Mouse (Mus musculus) CH12.LX (cell line): ENCODE results near the gene Zbtb44. TPM values are rescaled to one million over a fixed set of nuclear protein-coding genes. Genes with fewer than 3 reads are reported as not detected.

Source experiments
- DNase-seq: peaks from one replicate; pipeline ENCODE4 v3.0.0-alpha.2; 2013; ENCODE audit errors: extremely low read depth
- H3K27ac ChIP-seq: 2 replicates; pipeline ENCODE4 v1.5.1; 2012; ENCODE audit warnings: low read depth, mild to moderate bottlenecking, control low read depth, moderate library complexity; ENCODE audit not compliant: insufficient read depth
- H3K27me3 ChIP-seq: replicated peaks from 2 replicates; pipeline ENCODE3; 2012; ENCODE audit warnings: inconsistent platforms
- H3K36me3 ChIP-seq, 2 experiments: replicated peaks in 1 of 2; 2 replicates each; pipeline versions ENCODE3 to v1.6.1; 2012; ENCODE audit warnings: inconsistent platforms in 1 of 2, low read length in 1 of 2, mild to moderate bottlenecking in 1 of 2, mixed read lengths in 1 of 2, moderate library complexity in 1 of 2; ENCODE audit not compliant: control insufficient read depth in 1 of 2, insufficient read depth in 1 of 2
- H3K4me1 ChIP-seq, 2 experiments: 2 replicates each; pipeline ENCODE4 v1.6.1; 2012; ENCODE audit warnings: inconsistent platforms in 1 of 2, moderate library complexity in 1 of 2; ENCODE audit not compliant: insufficient read depth in 2 of 2, control insufficient read depth in 1 of 2
- H3K4me2 ChIP-seq: 2 replicates; pipeline ENCODE4 v1.6.1; 2012; ENCODE audit warnings: low read depth, mild to moderate bottlenecking, control low read depth; ENCODE audit not compliant: poor library complexity, insufficient read depth, severe bottlenecking
- H3K4me3 ChIP-seq, 3 experiments: fragments of 150-350 bp in 1 of 3; sonication (generic) in 1 of 3; replicated peaks in 1 of 3; 2 replicates each; pipeline versions ENCODE3 to v1.5.1; 2011 to 2012; ENCODE audit warnings: low read depth in 2 of 3, low read length in 2 of 3, mild to moderate bottlenecking in 2 of 3, moderate library complexity in 2 of 3, control low read depth in 1 of 3, improper control_type of control experiment in 1 of 3, inconsistent platforms in 1 of 3, mixed read lengths in 1 of 3; ENCODE audit not compliant: poor library complexity in 1 of 3
- H3K79me2 ChIP-seq: replicated peaks from 2 replicates; pipeline ENCODE4 v1.6.1; 2012; ENCODE audit warnings: mild to moderate bottlenecking, moderate library complexity; ENCODE audit not compliant: control insufficient read depth, poor library complexity, insufficient read depth, severe bottlenecking; ENCODE audit errors: extremely low read depth
- H3K9ac ChIP-seq: 2 replicates; pipeline ENCODE4 v1.6.1; 2012; ENCODE audit warnings: low read depth, mild to moderate bottlenecking, control low read depth, moderate library complexity; ENCODE audit not compliant: insufficient read depth
- H3K9me3 ChIP-seq: replicated peaks from 2 replicates; pipeline ENCODE3; 2012; ENCODE audit warnings: low read length, inconsistent platforms, mixed read lengths
- BHLHE40 ChIP-seq: IDR thresholded peaks from 2 replicates; pipeline ENCODE4 v1.6.1; 2011; ENCODE audit warnings: mild to moderate bottlenecking, low read depth, low read length, improper control_type of control experiment
- CHD1 ChIP-seq: IDR thresholded peaks from 2 replicates; pipeline ENCODE4 v1.6.1; 2012; ENCODE audit warnings: low read depth, low read length, improper control_type of control experiment, inconsistent platforms
- CHD2 ChIP-seq: IDR thresholded peaks from 2 replicates; pipeline ENCODE4 v1.6.1; 2011; ENCODE audit warnings: low read length, improper control_type of control experiment
- CTCF ChIP-seq, 2 experiments: IDR thresholded peaks in 1 of 2; conservative IDR thresholded peaks in 1 of 2; 2 replicates each; pipeline ENCODE4 v1.5.1; 2011 to 2012; ENCODE audit warnings: low read depth in 2 of 2, low read length in 2 of 2, improper control_type of control experiment in 1 of 2, inconsistent platforms in 1 of 2, mild to moderate bottlenecking in 1 of 2, moderate library complexity in 1 of 2
- E2F4 ChIP-seq: IDR thresholded peaks from 2 replicates; pipeline ENCODE4 v1.6.1; 2011; ENCODE audit warnings: low read depth, low read length, improper control_type of control experiment; ENCODE audit not compliant: insufficient replicate concordance
- HCFC1 ChIP-seq: IDR thresholded peaks from 2 replicates; pipeline ENCODE4 v1.6.1; 2012; ENCODE audit warnings: low read depth, mild to moderate bottlenecking, inconsistent platforms, low read length, improper control_type of control experiment
- JUND ChIP-seq: conservative IDR thresholded peaks from 2 replicates; pipeline ENCODE4 v1.6.1; 2011; ENCODE audit warnings: low read depth, low read length, improper control_type of control experiment
- MAFK ChIP-seq: IDR thresholded peaks from 2 replicates; pipeline ENCODE4 v1.6.1; 2011; ENCODE audit warnings: low read length, improper control_type of control experiment; ENCODE audit not compliant: insufficient replicate concordance
- MAX ChIP-seq: IDR thresholded peaks from 2 replicates; pipeline ENCODE4 v1.6.1; 2011; ENCODE audit warnings: low read length, improper control_type of control experiment
- MAZ ChIP-seq: IDR thresholded peaks from 2 replicates; pipeline ENCODE4 v1.6.1; 2012; ENCODE audit warnings: low read depth, mild to moderate bottlenecking, inconsistent platforms, low read length, improper control_type of control experiment, moderate library complexity
- MEF2A ChIP-seq: IDR thresholded peaks from 2 replicates; pipeline ENCODE4 v1.6.1; 2014; ENCODE audit warnings: low read depth, mild to moderate bottlenecking, inconsistent platforms, low read length, improper control_type of control experiment, borderline replicate concordance
- MXI1 ChIP-seq: IDR thresholded peaks from 2 replicates; pipeline ENCODE4 v1.6.1; 2011; ENCODE audit warnings: mild to moderate bottlenecking, low read depth, low read length, improper control_type of control experiment
- NRF1 ChIP-seq: IDR thresholded peaks from 2 replicates; pipeline ENCODE4 v1.6.1; 2014; ENCODE audit warnings: low read depth, mild to moderate bottlenecking, inconsistent platforms, low read length, improper control_type of control experiment, moderate library complexity
- PAX5 ChIP-seq: IDR thresholded peaks from 2 replicates; pipeline ENCODE4 v1.6.1; 2012; ENCODE audit warnings: low read length, inconsistent platforms, mixed read lengths
- POLR2A ChIP-seq: IDR thresholded peaks from 2 replicates; pipeline ENCODE4 v1.6.1; 2011; ENCODE audit warnings: low read depth, mild to moderate bottlenecking, improper control_type of control experiment, low read length
- RCOR1 ChIP-seq: conservative IDR thresholded peaks from 2 replicates; pipeline ENCODE4 v1.6.1; 2012; ENCODE audit warnings: low read depth, mild to moderate bottlenecking, inconsistent platforms, low read length, improper control_type of control experiment
- SIN3A ChIP-seq: IDR thresholded peaks from 2 replicates; pipeline ENCODE4 v1.6.1; 2012; ENCODE audit warnings: low read length, improper control_type of control experiment, inconsistent platforms
- TBP ChIP-seq: conservative IDR thresholded peaks from 2 replicates; pipeline ENCODE4 v1.6.1; 2011; ENCODE audit warnings: low read depth, low read length, improper control_type of control experiment
- TCF12 ChIP-seq: IDR thresholded peaks from 2 replicates; pipeline ENCODE4 v1.6.1; 2014; ENCODE audit warnings: low read depth, mild to moderate bottlenecking, inconsistent platforms, low read length, improper control_type of control experiment
- USF1 ChIP-seq: IDR thresholded peaks from 2 replicates; pipeline ENCODE4 v1.6.1; 2014; ENCODE audit warnings: low read depth, mild to moderate bottlenecking, inconsistent platforms, low read length, improper control_type of control experiment
- ZKSCAN1 ChIP-seq: IDR thresholded peaks from 2 replicates; pipeline ENCODE4 v1.6.1; 2012; ENCODE audit warnings: low read depth, inconsistent platforms, low read length, improper control_type of control experiment, borderline replicate concordance
- ZMIZ1 ChIP-seq: IDR thresholded peaks from 2 replicates; pipeline ENCODE4 v1.6.1; 2012; ENCODE audit warnings: low read depth, mild to moderate bottlenecking, inconsistent platforms, low read length, improper control_type of control experiment
- dilution Hi-C: fragments of 300-500 bp; cut with MboI; formaldehyde crosslinking; loops from 2 replicates; pipeline ENCODE4 v1.14.3; 2020; ENCODE audit warnings: low sequenced_read_pairs; ENCODE audit not compliant: extremely low pct_unique_long_range_greater_than_20kb, extremely low pct_ligation_motif_present
- in situ Hi-C: fragments of 300-500 bp; cut with MboI; formaldehyde crosslinking; loops from 3 replicates; pipeline ENCODE4 v1.14.3; 2019; ENCODE audit warnings: low sequenced_read_pairs, low pct_ligation_motif_present, low pct_unique_long_range_greater_than_20kb, mixed read lengths
- polyA plus RNA-seq: library from polyadenylated mRNA; unstranded; fragments of >175 nt; gene quantifications from 2 replicates; pipeline ENCODE4 v1.2.1, GENCODE M21; 2012; ENCODE audit warnings: low read depth; ENCODE audit not compliant: insufficient read length
- total RNA-seq, 2 experiments: library from RNA; depleted of rRNA; stranded (reverse); fragments of 300-350 nt in 1 of 2; fragments of >200 nt in 1 of 2; gene quantifications; 2 replicates each; pipeline ENCODE4 v1.2.3; 2012 to 2014

Zbtb44 gene
- total RNA-seq (2012; rRNA removed), result 9.1 and 10.3 TPM in 2 replicates
- total RNA-seq (2014; rRNA removed), result 14.3 and 16.8 TPM in 2 replicates
- 13.4 and 14.0 TPM in 2 replicates for polyA plus RNA-seq

GRCm38 (mm10) chr9:31030532-31031413, at the start of gene Zbtb44:
Gene Zbtb44, plus strand, starts transcription at chr9:31030644.
- in situ Hi-C loops, result no loop called here

GRCm38 (mm10) chr9:30985782-30986181, 44.7 kb upstream of the Zbtb44 start:
- H3K79me2 ChIP-seq, result no peaks in the 10 kb centered on the region
- H3K4me3 ChIP-seq, result no peak overlapping the region
- in situ Hi-C loops (no loop called here), dilution Hi-C loops (no loop called here)
- no peak overlapping the region for H3K4me2 ChIP-seq
- H3K9me3 ChIP-seq, result no peaks in the 10 kb centered on the region
- peaks cover 0 to 7% of the 10 kb centered on the region in 2 experiments; a peak in 1 of 4 replicates for H3K4me1 ChIP-seq
- no peak overlapping the region for H3K9ac ChIP-seq
- H3K36me3 ChIP-seq, result no peaks in the 10 kb centered on the region
- H3K27me3 ChIP-seq, result no peaks in the 10 kb centered on the region
- H3K27ac ChIP-seq, result no peak overlapping the region
- TF ChIP-seq TCF12 (no peak), USF1 (no peak), MAFK (no peak), PAX5 (no peak), ZMIZ1 (no peak), MAX (no peak), HCFC1 (no peak), SIN3A (no peak), NRF1 (no peak), E2F4 (no peak), BHLHE40 (no peak), MXI1 (no peak), ZKSCAN1 (no peak), JUND (no peak)
- TF ChIP-seq, all 38 proteins: peak for 0
- DNase-seq, result no peak

More at GRCm38 (mm10) chr9:31030532-31031413, at the start of gene Zbtb44:
- Histone ChIP-seq H3K27me3 (no peaks in the 10 kb centered on the region), H3K27ac (peak within 1 kb of the TSS; percentile 77), H3K79me2 (peaks cover 13% of the 10 kb centered on the region; the same call in 1 of the 2 replicates), H3K4me1 (peaks cover 7 to 21% of the 10 kb centered on the region in 2 experiments; a peak in 3 of 4 replicates), H3K4me2 (peak within 1 kb of the TSS; percentile 35), H3K36me3 (peaks cover 0 to 10% of the 10 kb centered on the region in 2 experiments), H3K4me3 (peak within 1 kb of the TSS; percentile 86), H3K9me3 (no peaks in the 10 kb centered on the region), H3K9ac (peak within 1 kb of the TSS; percentile 73)
- peak; percentile 41 for DNase-seq
- dilution Hi-C loops, result no loop called here
- no peak for TF ChIP-seq CHD1
- TF ChIP-seq RCOR1, result no peak
- TF ChIP-seq MEF2A, result no peak
- TF ChIP-seq POLR2A, result no peak
- TF ChIP-seq ZMIZ1, result no peak
- no peak for TF ChIP-seq CTCF (conservative IDR thresholded peaks at IDR 0.05 in 1 of 2, IDR thresholded peaks at IDR 0.05 in 1 of 2; ENCODE audit: low read depth in 2 of 2, low read length in 2 of 2)
- no peak for TF ChIP-seq NRF1
- TF ChIP-seq MXI1, result no peak
- peak; percentile 46; the same call in 1 of the 2 replicates for TF ChIP-seq MAZ
- 0 out of 2 replicates have a peak, but pooled peaks have one; percentile 49 for TF ChIP-seq BHLHE40
- TF ChIP-seq MAX, result peak; percentile 60; the same call in 1 of the 2 replicates
- no peak for TF ChIP-seq TBP
- no peak for TF ChIP-seq CHD2
- no peak; the same call in 1 of the 2 replicates for TF ChIP-seq HCFC1
